Mouse (Mus musculus): ENCODE measurements around the gene Abcf3. TPM values are rescaled to one million over a fixed set of nuclear protein-coding genes. Genes with fewer than 3 reads are reported as not detected.

Abcf3 gene
- polyA plus RNA-seq, 1 experiment from 2014 or later: 19.8 TPM

- 92% methylated on average over 5 of the region's 5 CpGs for WGBS (ENCODE audit: insufficient replicate concordance)
- Histone ChIP-seq H3K4me3 (ENCODE audit: low read depth, low read length) (no peak overlapping the region), H3K9ac (replicated peaks) (no peak overlapping the region), H3K27ac (ENCODE audit: low read depth) (no peak overlapping the region), H3K4me1 (ENCODE audit: insufficient read depth) (peaks cover 7% of the 10 kb centered on the region), H3K9me3 (ENCODE audit: low read length) (no peaks in the 10 kb centered on the region), H3K36me3 (replicated peaks; ENCODE audit: insufficient read depth, low read length) (peaks cover 50% of the 10 kb centered on the region), H3K27me3 (ENCODE audit: insufficient read depth, low read length) (no peaks in the 10 kb centered on the region), H3K4me2 (ENCODE audit: low read depth, low read length) (no peak overlapping the region)
- DNase-seq (no peak), ATAC-seq (no peak)
- no peak for TF ChIP-seq EP300 (IDR thresholded peaks at IDR 0.05; ENCODE audit: low read depth)
- no peak for TF ChIP-seq CTCF (IDR thresholded peaks at IDR 0.05; ENCODE audit: low read depth)
Measured at GRCm38 (mm10) chr16:20551691-20552090, 3.3 kb downstream of the Abcf3 start.

GRCm38 (mm10) chr16:20552594-20552993, 4.2 kb downstream of the Abcf3 start:
- Histone ChIP-seq H3K9me3 (ENCODE audit: low read length) (no peaks in the 10 kb centered on the region), H3K4me2 (ENCODE audit: low read depth, low read length) (no peak overlapping the region), H3K4me1 (ENCODE audit: insufficient read depth) (peaks cover 7% of the 10 kb centered on the region), H3K27me3 (ENCODE audit: insufficient read depth, low read length) (no peaks in the 10 kb centered on the region), H3K4me3 (ENCODE audit: low read depth, low read length) (no peak overlapping the region), H3K27ac (ENCODE audit: low read depth) (no peak overlapping the region), H3K36me3 (replicated peaks; ENCODE audit: insufficient read depth, low read length) (peaks cover 54% of the 10 kb centered on the region), H3K9ac (replicated peaks) (no peak overlapping the region)
- 90% methylated on average over 1 of the region's 1 CpGs for WGBS (ENCODE audit: insufficient replicate concordance)
- no peak for ATAC-seq
- TF ChIP-seq EP300 (IDR thresholded peaks at IDR 0.05; ENCODE audit: low read depth): no peak
- no peak for TF ChIP-seq CTCF (IDR thresholded peaks at IDR 0.05; ENCODE audit: low read depth)
- DNase-seq: no peak

GRCm38 (mm10) chr16:20555000-20555399, 6.6 kb downstream of the Abcf3 start:
- TF ChIP-seq EP300 (IDR thresholded peaks at IDR 0.05; ENCODE audit: low read depth): no peak
- no peak for ATAC-seq

GRCm38 (mm10) chr16:20557381-20557780, 9.0 kb downstream of the Abcf3 start:
- no peak overlapping the region for H3K27ac ChIP-seq (ENCODE audit: low read depth)
- no peaks in the 10 kb centered on the region for H3K27me3 ChIP-seq (ENCODE audit: insufficient read depth, low read length)
- no peak overlapping the region for H3K4me2 ChIP-seq (ENCODE audit: low read depth, low read length)
- no peak overlapping the region for H3K4me3 ChIP-seq (ENCODE audit: low read depth, low read length)
- peaks cover 73% of the 10 kb centered on the region for H3K36me3 ChIP-seq (replicated peaks; ENCODE audit: insufficient read depth, low read length)
- no peak overlapping the region for H3K9ac ChIP-seq (replicated peaks)
- H3K9me3 ChIP-seq (ENCODE audit: low read length): no peaks in the 10 kb centered on the region
- no peaks in the 10 kb centered on the region for H3K4me1 ChIP-seq (ENCODE audit: insufficient read depth)
- DNase-seq: no peak
- ATAC-seq: no peak
- TF ChIP-seq CTCF (IDR thresholded peaks at IDR 0.05; ENCODE audit: low read depth) (no peak), EP300 (IDR thresholded peaks at IDR 0.05; ENCODE audit: low read depth) (no peak)
- WGBS (ENCODE audit: insufficient replicate concordance): 75% methylated on average over 7 of the region's 7 CpGs

More at GRCm38 (mm10) chr16:20555000-20555399, 6.6 kb downstream of the Abcf3 start:
- H3K27me3 ChIP-seq (ENCODE audit: insufficient read depth, low read length): no peaks in the 10 kb centered on the region
- no peak overlapping the region for H3K9ac ChIP-seq (replicated peaks)
- H3K27ac ChIP-seq (ENCODE audit: low read depth): no peak overlapping the region
- peaks cover 74% of the 10 kb centered on the region for H3K36me3 ChIP-seq (replicated peaks; ENCODE audit: insufficient read depth, low read length)
- no peaks in the 10 kb centered on the region for H3K9me3 ChIP-seq (ENCODE audit: low read length)
- WGBS (ENCODE audit: insufficient replicate concordance): 79% methylated on average over 6 of the region's 6 CpGs
- H3K4me2 ChIP-seq (ENCODE audit: low read depth, low read length): no peak overlapping the region
- DNase-seq: no peak
- no peak overlapping the region for H3K4me3 ChIP-seq (ENCODE audit: low read depth, low read length)
- no peaks in the 10 kb centered on the region; the same call in 1 of the 2 replicates for H3K4me1 ChIP-seq (ENCODE audit: insufficient read depth)

GRCm38 (mm10) chr16:20565075-20565474, 16.7 kb downstream of the Abcf3 start:
- H3K27ac ChIP-seq (ENCODE audit: low read depth): no peak overlapping the region
- no peaks in the 10 kb centered on the region for H3K27me3 ChIP-seq (ENCODE audit: insufficient read depth, low read length)
- no peak overlapping the region for H3K4me3 ChIP-seq (ENCODE audit: low read depth, low read length)
- no peak overlapping the region for H3K4me2 ChIP-seq (ENCODE audit: low read depth, low read length)
- H3K4me1 ChIP-seq (ENCODE audit: insufficient read depth): no peaks in the 10 kb centered on the region
- TF ChIP-seq EP300 (IDR thresholded peaks at IDR 0.05; ENCODE audit: low read depth) (no peak), CTCF (IDR thresholded peaks at IDR 0.05; ENCODE audit: low read depth) (no peak)
- H3K36me3 ChIP-seq (replicated peaks; ENCODE audit: insufficient read depth, low read length): peaks cover 21% of the 10 kb centered on the region
- ATAC-seq: no peak
- no peaks in the 10 kb centered on the region for H3K9me3 ChIP-seq (ENCODE audit: low read length)
- WGBS (ENCODE audit: insufficient replicate concordance): 67% methylated on average over 1 of the region's 1 CpGs
- no peak overlapping the region for H3K9ac ChIP-seq (replicated peaks)
- DNase-seq: no peak

- WGBS (ENCODE audit: insufficient replicate concordance): 2% methylated on average over 24 of the region's 24 CpGs
- peaks cover 55% of the 10 kb centered on the region for H3K27me3 ChIP-seq (ENCODE audit: insufficient read depth, low read length)
Measured at GRCm38 (mm10) chr16:20589366-20589938, 41.1 kb downstream of the Abcf3 start, which contains the start of gene Vwa5b2. Gene Vwa5b2 (plus strand): TSS chr16:20589471.

More at GRCm38 (mm10) chr16:20589366-20589938, 41.1 kb downstream of the Abcf3 start, which contains the start of gene Vwa5b2:
- peak; percentile 15 for DNase-seq
- ATAC-seq: no peak
- peak within 1 kb of the TSS; percentile 65 for H3K4me2 ChIP-seq (ENCODE audit: low read depth, low read length)
- peaks cover 13% of the 10 kb centered on the region for H3K4me1 ChIP-seq (ENCODE audit: insufficient read depth)
- no peak within 1 kb of the TSS for H3K9ac ChIP-seq (replicated peaks)
- no peak within 1 kb of the TSS for H3K27ac ChIP-seq (ENCODE audit: low read depth)
- TF ChIP-seq CTCF (IDR thresholded peaks at IDR 0.05; ENCODE audit: low read depth): no peak
- TF ChIP-seq EP300 (IDR thresholded peaks at IDR 0.05; ENCODE audit: low read depth): no peak
- no peaks in the 10 kb centered on the region for H3K36me3 ChIP-seq (replicated peaks; ENCODE audit: insufficient read depth, low read length)
- H3K9me3 ChIP-seq (ENCODE audit: low read length): no peaks in the 10 kb centered on the region
- peak within 1 kb of the TSS; percentile 41 for H3K4me3 ChIP-seq (ENCODE audit: low read depth, low read length)
